Mouse (Mus musculus) lung, embryonic 14.5 days (tissue): ENCODE data around the gene Grik4. TPM values are rescaled to one million over a fixed set of nuclear protein-coding genes. Genes with fewer than 3 reads are reported as not detected.
A peak's percentile ranks its signal among the peaks of the same experiment; 100 is the strongest.

Experiments
- ATAC-seq: fragments of 200-750 bp; cut with Nextera tagmentation; 2 replicates; pipeline ENCODE4 v1.8.0; 2017; ENCODE audit warnings: mild to moderate bottlenecking, moderate TSS enrichment, moderate library complexity; ENCODE audit not compliant: insufficient read depth
- DNase-seq: peaks from one replicate; pipeline ENCODE4 v3.0.0-alpha.2; 2015
- H3K27ac ChIP-seq: fragments of 300-500 bp; sonication (generic); 2 replicates; pipeline ENCODE4 v1.5.1; 2014; ENCODE audit warnings: low read depth, mild to moderate bottlenecking, moderate library complexity
- H3K27me3 ChIP-seq: fragments of 300-500 bp; sonication (generic); 2 replicates; pipeline ENCODE4 v1.6.1; 2014; ENCODE audit warnings: low read length, control low read depth; ENCODE audit not compliant: insufficient read depth
- H3K36me3 ChIP-seq: fragments of 300-500 bp; sonication (generic); 2 replicates; pipeline ENCODE4 v1.6.1; 2014; ENCODE audit warnings: control low read depth; ENCODE audit not compliant: insufficient read depth
- H3K4me1 ChIP-seq: fragments of 300-500 bp; sonication (generic); 2 replicates; pipeline ENCODE4 v1.6.1; 2014; ENCODE audit warnings: antibody characterized with exemption, control low read depth; ENCODE audit not compliant: insufficient read depth
- H3K4me2 ChIP-seq: fragments of 300-500 bp; sonication (generic); 2 replicates; pipeline ENCODE4 v1.6.1; 2014; ENCODE audit warnings: mild to moderate bottlenecking
- H3K4me3 ChIP-seq: fragments of 300-500 bp; sonication (generic); 2 replicates; pipeline ENCODE4 v1.5.1; 2014; ENCODE audit warnings: low read depth, low read length
- H3K9ac ChIP-seq: fragments of 300-500 bp; sonication (generic); 2 replicates; pipeline ENCODE4 v1.6.1; 2014
- H3K9me3 ChIP-seq: fragments of 300-500 bp; sonication (generic); 2 replicates; pipeline ENCODE4 v1.6.1; 2016; ENCODE audit warnings: low read depth, low read length, control low read depth
- CTCF ChIP-seq: IDR thresholded peaks from 2 replicates; pipeline ENCODE4 v1.5.1; 2016; ENCODE audit warnings: antibody characterized with exemption, low read depth
- WGBS: fragments of 180-500 bp; shearing (Covaris S2); extraction: QIAGEN DNeasy Blood & Tissue Kit; methylation state at CpG from one replicate; pipeline ENCODE4 v1.1.7; 2014; 5-methylcytosine and 5-hydroxymethylcytosine counted together
- polyA plus RNA-seq: library from polyadenylated mRNA; unstranded; fragments of >200 nt; fragmentation: Nextera tagmentation; extraction: Ambion mirVana; gene quantifications from 2 replicates; pipeline ENCODE4 v1.2.1, GENCODE M21; 2014

The Grik4 gene
- polyA plus RNA-seq, 1 experiment from 2014 or later, result 2.2 TPM

- no peak overlapping the region for H3K4me2 ChIP-seq
- H3K27me3 ChIP-seq, result no peaks in the 10 kb centered on the region
- no peaks in the 10 kb centered on the region for H3K36me3 ChIP-seq
- ATAC-seq (no peak), DNase-seq (peak; percentile 20)
- H3K27ac ChIP-seq, result no peak overlapping the region
- TF ChIP-seq CTCF, result no peak
- no peak overlapping the region for H3K9ac ChIP-seq
- no peaks in the 10 kb centered on the region for H3K9me3 ChIP-seq
- 48% methylated on average over 2 of the region's 2 CpGs for WGBS
- no peaks in the 10 kb centered on the region; the same call in 1 of the 2 replicates for H3K4me1 ChIP-seq
- no peak overlapping the region for H3K4me3 ChIP-seq
Measured at GRCm38 (mm10) chr9:42670619-42671018, 273.7 kb downstream of the Grik4 start.

- Histone ChIP-seq H3K36me3 (no peaks in the 10 kb centered on the region), H3K4me1 (no peaks in the 10 kb centered on the region), H3K4me3 (no peak overlapping the region), H3K4me2 (no peak overlapping the region), H3K9me3 (no peaks in the 10 kb centered on the region), H3K27ac (no peak overlapping the region), H3K27me3 (no peaks in the 10 kb centered on the region), H3K9ac (no peak overlapping the region)
- TF ChIP-seq CTCF, result no peak
- ATAC-seq (no peak), DNase-seq (no peak)
- WGBS, result 71% methylated on average over 1 of the region's 1 CpGs
Measured at GRCm38 (mm10) chr9:42661481-42661880, 282.8 kb downstream of the Grik4 start.

- no peak for TF ChIP-seq CTCF
- peak; percentile 92 for DNase-seq
- Histone ChIP-seq H3K27me3 (no peaks in the 10 kb centered on the region), H3K9ac (no peak overlapping the region), H3K9me3 (no peaks in the 10 kb centered on the region), H3K4me2 (no peak overlapping the region), H3K27ac (no peak overlapping the region), H3K36me3 (no peaks in the 10 kb centered on the region), H3K4me3 (no peak overlapping the region), H3K4me1 (no peaks in the 10 kb centered on the region)
- ATAC-seq, result no peak
- 86% methylated on average over 2 of the region's 2 CpGs for whole genome bisulfite sequencing
Measured at GRCm38 (mm10) chr9:42652756-42653155, 291.5 kb downstream of the Grik4 start.

GRCm38 (mm10) chr9:42652309-42652708 is 292.0 kb downstream of the Grik4 start:
- TF ChIP-seq CTCF, result no peak
- H3K4me3 ChIP-seq, result no peak overlapping the region
- no peaks in the 10 kb centered on the region for H3K9me3 ChIP-seq
- no peak for ATAC-seq
- H3K36me3 ChIP-seq, result no peaks in the 10 kb centered on the region
- WGBS, result 63% methylated on average over 4 of the region's 4 CpGs
- H3K4me1 ChIP-seq, result no peaks in the 10 kb centered on the region
- no peaks in the 10 kb centered on the region for H3K27me3 ChIP-seq
- H3K27ac ChIP-seq, result no peak overlapping the region
- no peak overlapping the region for H3K9ac ChIP-seq
- no peak overlapping the region for H3K4me2 ChIP-seq
- DNase-seq, result no peak

GRCm38 (mm10) chr9:42649872-42650271 is 294.4 kb downstream of the Grik4 start:
- ATAC-seq (no peak), DNase-seq (no peak)
- Histone ChIP-seq H3K4me1 (no peaks in the 10 kb centered on the region), H3K9me3 (no peaks in the 10 kb centered on the region), H3K9ac (no peak overlapping the region), H3K36me3 (no peaks in the 10 kb centered on the region), H3K27me3 (no peaks in the 10 kb centered on the region), H3K4me2 (no peak overlapping the region), H3K27ac (no peak overlapping the region), H3K4me3 (no peak overlapping the region)
- TF ChIP-seq CTCF, result no peak
- WGBS, result 66% methylated on average over 5 of the region's 5 CpGs

GRCm38 (mm10) chr9:42648051-42648450 is 296.2 kb downstream of the Grik4 start:
- TF ChIP-seq CTCF, result no peak
- no peaks in the 10 kb centered on the region for H3K27me3 ChIP-seq
- 88% methylated on average over 3 of the region's 3 CpGs for WGBS

GRCm38 (mm10) chr9:42647596-42647995 is 296.7 kb downstream of the Grik4 start:
- H3K4me1 ChIP-seq, result no peaks in the 10 kb centered on the region
- no peak for DNase-seq
- no peak overlapping the region for H3K4me2 ChIP-seq
- no peak overlapping the region for H3K27ac ChIP-seq
- 55% methylated on average over 3 of the region's 3 CpGs for WGBS
- no peak overlapping the region for H3K4me3 ChIP-seq
- H3K9me3 ChIP-seq, result no peaks in the 10 kb centered on the region
- no peak overlapping the region for H3K9ac ChIP-seq
- H3K36me3 ChIP-seq, result no peaks in the 10 kb centered on the region
- H3K27me3 ChIP-seq, result no peaks in the 10 kb centered on the region
- no peak for ATAC-seq
- no peak for TF ChIP-seq CTCF

More at GRCm38 (mm10) chr9:42648051-42648450, 296.2 kb downstream of the Grik4 start:
- Histone ChIP-seq H3K9me3 (no peaks in the 10 kb centered on the region), H3K9ac (no peak overlapping the region), H3K4me1 (no peaks in the 10 kb centered on the region), H3K36me3 (no peaks in the 10 kb centered on the region), H3K4me3 (no peak overlapping the region), H3K27ac (no peak overlapping the region), H3K4me2 (no peak overlapping the region)
- DNase-seq, result no peak
- ATAC-seq, result no peak

- H3K9me3 ChIP-seq, result no peaks in the 10 kb centered on the region
- H3K4me2 ChIP-seq, result no peak overlapping the region
- no peaks in the 10 kb centered on the region for H3K27me3 ChIP-seq
- H3K9ac ChIP-seq, result no peak overlapping the region
- no peaks in the 10 kb centered on the region for H3K36me3 ChIP-seq
- DNase-seq, result no peak
- no peak overlapping the region for H3K4me3 ChIP-seq
- no peak overlapping the region for H3K27ac ChIP-seq
- 70% methylated on average over 10 of the region's 10 CpGs for WGBS
- H3K4me1 ChIP-seq, result no peaks in the 10 kb centered on the region
- no peak for ATAC-seq
- TF ChIP-seq CTCF, result no peak
Measured at GRCm38 (mm10) chr9:42646821-42647220, 297.5 kb downstream of the Grik4 start.
